In genomic region chr11:12469638-12470037, GRCm38 (mm10) we compare ENCODE assay signal across 21 mouse cellular contexts. TPM values are rescaled to one million over a fixed set of nuclear protein-coding genes. Genes with fewer than 3 reads are reported as not detected.
DNase-seq lines count a peak whose midpoint lies in the region; ATAC-seq and TF ChIP-seq lines count a peak whose summit lies in the region.
"Had no signal": no experiment of that assay in that cellular context is flagged by ENCODE, and none has a peak within 500 bp of the region (broad histone marks: within the 10 kb centered on the region; RNA-seq: fewer than 3 reads in every experiment).

No protein-coding gene starts in this region.

- no peak overlapping the region for H3K9ac ChIP-seq in midbrain, embryonic 16.5 days (ENCODE audit: low read depth, low read length)
- H3K9ac ChIP-seq in stomach, postnatal 0 days (ENCODE audit: low read length): no peak overlapping the region
- no peak overlapping the region for H3K9ac ChIP-seq in hindbrain, postnatal 0 days (replicated peaks; ENCODE audit: low read length)
- H3K9ac ChIP-seq: embryonic facial prominence, embryonic 12.5 days; forebrain, embryonic 13.5 days; forebrain, embryonic 15.5 days; forebrain, postnatal 0 days had no signal

- H3K4me2 ChIP-seq in midbrain, embryonic 16.5 days (ENCODE audit: low read length): no peak overlapping the region
- no peak overlapping the region for H3K4me2 ChIP-seq in stomach, postnatal 0 days (replicated peaks; ENCODE audit: low read depth)
- H3K4me2 ChIP-seq in hindbrain, postnatal 0 days (ENCODE audit: low read depth, low read length): no peak overlapping the region
- H3K4me2 ChIP-seq: embryonic facial prominence, embryonic 12.5 days; forebrain, embryonic 13.5 days; forebrain, embryonic 15.5 days had no signal

- TF ChIP-seq EP300 in stomach, postnatal 0 days (optimal IDR thresholded peaks at IDR 0.05): no peak

- H3K9me3 ChIP-seq in midbrain, embryonic 16.5 days (replicated peaks; ENCODE audit: control insufficient read depth, low read length, poor library complexity, severe bottlenecking): no peaks in the 10 kb centered on the region
- H3K9me3 ChIP-seq in stomach, postnatal 0 days (ENCODE audit: control insufficient read depth, low read length): no peaks in the 10 kb centered on the region
- no peaks in the 10 kb centered on the region for H3K9me3 ChIP-seq in hindbrain, postnatal 0 days (ENCODE audit: low read length)
- H3K9me3 ChIP-seq: embryonic facial prominence, embryonic 10.5 days; embryonic facial prominence, embryonic 12.5 days; forebrain, embryonic 13.5 days; forebrain, embryonic 15.5 days; G1E had no signal

- H3K36me3 ChIP-seq in midbrain, embryonic 16.5 days (ENCODE audit: control insufficient read depth, insufficient read depth, low read length): no peaks in the 10 kb centered on the region
- H3K36me3 ChIP-seq in stomach, postnatal 0 days (ENCODE audit: control insufficient read depth, insufficient read depth, low read length): no peaks in the 10 kb centered on the region
- no peaks in the 10 kb centered on the region for H3K36me3 ChIP-seq in hindbrain, postnatal 0 days (ENCODE audit: insufficient read depth, low read length)
- H3K36me3 ChIP-seq: embryonic facial prominence, embryonic 10.5 days; embryonic facial prominence, embryonic 12.5 days; forebrain, embryonic 15.5 days; G1E had no signal

- no peaks in the 10 kb centered on the region for H3K4me1 ChIP-seq in midbrain, embryonic 16.5 days (ENCODE audit: control insufficient read depth, insufficient read depth, low read length)
- no peaks in the 10 kb centered on the region; the same call in 1 of the 2 replicates for H3K4me1 ChIP-seq in stomach, postnatal 0 days (replicated peaks; ENCODE audit: control insufficient read depth, insufficient read depth)
- no peaks in the 10 kb centered on the region for H3K4me1 ChIP-seq in hindbrain, postnatal 0 days (ENCODE audit: insufficient read depth, low read length)
- H3K4me1 ChIP-seq: forebrain, embryonic 13.5 days had no signal

- H3K27ac ChIP-seq in midbrain, embryonic 16.5 days (ENCODE audit: low read length): no peak overlapping the region
- no peak overlapping the region for H3K27ac ChIP-seq in stomach, postnatal 0 days (replicated peaks)
- H3K27ac ChIP-seq in hindbrain, postnatal 0 days: no peak overlapping the region
- H3K27ac ChIP-seq: embryonic facial prominence, embryonic 10.5 days; embryonic facial prominence, embryonic 12.5 days; forebrain, embryonic 13.5 days; forebrain, embryonic 15.5 days had no signal

- WGBS in midbrain, embryonic 16.5 days: 70% methylated on average over 1 of the region's 1 CpGs
- 91% methylated on average over 1 of the region's 1 CpGs for WGBS in stomach, postnatal 0 days
- WGBS in hindbrain, postnatal 0 days: 89% methylated on average over 1 of the region's 1 CpGs

- DNase-seq in ES-CJ7 (ENCODE audit: low read depth, low spot score) (peak; percentile 87), R1 (ENCODE audit: low read depth, low spot score) (peak; percentile 87)
- no peak for DNase-seq in stomach, postnatal 0 days (ENCODE audit: low spot score)
- no peak for DNase-seq in hindbrain, postnatal 0 days (ENCODE audit: low spot score)
- DNase-seq: adrenal gland, adult 8-10 months; adrenal gland, postnatal 14 days; adrenal gland, postnatal 36 days; cerebellum, adult 11-12 months; cerebellum, adult 2 months; cerebellum, adult 9-10 months; cerebellum, postnatal 10 days; cerebellum, postnatal 25 days; forebrain, postnatal 0 days had no signal

- no peak for TF ChIP-seq CTCF in stomach, postnatal 0 days (IDR thresholded peaks at IDR 0.05; ENCODE audit: low read depth)
- TF ChIP-seq CTCF in hindbrain, postnatal 0 days (IDR thresholded peaks at IDR 0.05; ENCODE audit: low read depth): no peak

- no peak for ATAC-seq in midbrain, embryonic 16.5 days
- no peak for ATAC-seq in stomach, postnatal 0 days (ENCODE audit: low FRiP score, low TSS enrichment)
- no peak for ATAC-seq in hindbrain, postnatal 0 days
- ATAC-seq: activated CD4-positive, CD25-positive, alpha-beta regulatory T cell, adult 4 months; forebrain, embryonic 13.5 days; forebrain, embryonic 15.5 days; forebrain, postnatal 0 days; Patski had no signal

- H3K27me3 ChIP-seq in midbrain, embryonic 16.5 days (ENCODE audit: control insufficient read depth, insufficient read depth, low read depth, low read length): 0 out of 2 replicates have a peak, but pooled peaks cover 4% of the 10 kb centered on the region
- no peaks in the 10 kb centered on the region for H3K27me3 ChIP-seq in stomach, postnatal 0 days (ENCODE audit: control insufficient read depth, insufficient read depth, low read length)
- H3K27me3 ChIP-seq in hindbrain, postnatal 0 days (ENCODE audit: insufficient read depth, low read length): no peaks in the 10 kb centered on the region
- H3K27me3 ChIP-seq: Patski had no signal

- H3K4me3 ChIP-seq in midbrain, embryonic 16.5 days (ENCODE audit: low read depth, low read length): no peak overlapping the region
- no peak overlapping the region for H3K4me3 ChIP-seq in stomach, postnatal 0 days (ENCODE audit: low read depth, low read length)
- H3K4me3 ChIP-seq in hindbrain, postnatal 0 days (ENCODE audit: low read length): no peak overlapping the region
- H3K4me3 ChIP-seq: embryonic facial prominence, embryonic 10.5 days; embryonic facial prominence, embryonic 12.5 days; forebrain, embryonic 13.5 days; forebrain, embryonic 15.5 days had no signal

RNA-seq across cellular contexts. Expression of gene Cobl, which starts 4.9 kb away (rescaled TPM):
- 18.3 and 21.1 TPM in 2 replicates for polyA plus RNA-seq in midbrain, embryonic 16.5 days (2015; fragmentation: Nextera tagmentation; extraction: Ambion mirVana)
- polyA plus RNA-seq in stomach, postnatal 0 days (2015; fragmentation: Nextera tagmentation; extraction: Ambion mirVana): 7.8 and 8.4 TPM in 2 replicates
- 15.1 and 17.8 TPM in 2 replicates for total RNA-seq in hindbrain, postnatal 0 days (2014; rRNA removed)
- polyA plus RNA-seq in hindbrain, postnatal 0 days (2015; fragmentation: Nextera tagmentation; extraction: Ambion mirVana): 10.1 and 11.4 TPM in 2 replicates
- polyA plus RNA-seq: activated CD4-positive, CD25-positive, alpha-beta regulatory T cell, adult 4 months; G1E had no signal

Comparison
In these comparisons a context has a peak if more than half of its experiments do, and no peak if none do; other contexts are left out.
1. DNase-seq: peak in ES-CJ7 (single experiment) and R1 (single experiment); none in stomach, postnatal 0 days (single experiment) and hindbrain, postnatal 0 days (single experiment).